Mouse (Mus musculus) ES-Bruce4 (cell line): ENCODE measurements at regions not wholly inside any gene's neighbourhood (a gene's known extent, or its start where the extent isn't known, plus 50 kb on each side); places are given as distances from the start of the nearest gene placed in this dataset.

Experiments used
- CTCF ChIP-seq: IDR thresholded peaks from one replicate; pipeline ENCODE4 v1.8.1; 2011; ENCODE audit warnings: low read depth, low read length
- EP300 ChIP-seq: IDR thresholded peaks from 2 replicates; pipeline ENCODE4 v1.6.1; 2011; ENCODE audit warnings: low read depth, low read length; ENCODE audit not compliant: insufficient read depth

DNA sequence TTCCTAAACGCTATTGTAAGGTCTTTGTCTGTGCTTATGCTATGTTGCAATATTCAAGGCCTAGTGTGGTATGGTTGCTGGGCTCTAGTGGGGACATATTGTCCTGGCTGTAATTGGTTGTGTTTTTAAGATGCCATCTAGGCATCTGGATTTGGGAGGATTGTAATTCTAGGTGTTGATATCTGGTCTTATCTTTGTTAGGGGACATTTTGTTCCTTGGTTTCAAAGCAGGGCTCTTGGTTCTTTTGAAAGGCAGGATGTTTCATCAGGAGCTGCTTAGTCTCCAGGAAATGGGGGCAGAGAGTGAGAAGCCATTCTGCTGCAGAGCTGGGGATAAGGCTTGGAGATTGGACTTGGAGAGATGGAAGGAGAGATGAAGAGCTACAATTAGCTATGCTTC is 194.7 kb upstream of the Usp24 start:
- TF ChIP-seq CTCF (no peak), EP300 (no peak)
